Mouse (Mus musculus) B cell, adult 2 months (primary cell): ENCODE results near the gene Acot5.
A peak's percentile ranks its signal among the peaks of the same experiment; 100 is the strongest.
"Not testable (repeated sequence)": the region's sequence is repeated elsewhere in the genome, so short reads cannot be mapped to it uniquely, and the experiment has no call there.

Experiments
- DNase-seq, 2 experiments: peaks; one replicate each; pipeline ENCODE4 v3.0.0; 2022

Acot5 gene

GRCm38 (mm10) chr12:84063228-84063627, 5.9 kb upstream of the Acot5 start:
- peak in 1 of 2 experiments; percentile 10 for DNase-seq

- DNase-seq = no peak
Observed at GRCm38 (mm10) chr12:84063833-84064232, 5.3 kb upstream of the Acot5 start.

DNA sequence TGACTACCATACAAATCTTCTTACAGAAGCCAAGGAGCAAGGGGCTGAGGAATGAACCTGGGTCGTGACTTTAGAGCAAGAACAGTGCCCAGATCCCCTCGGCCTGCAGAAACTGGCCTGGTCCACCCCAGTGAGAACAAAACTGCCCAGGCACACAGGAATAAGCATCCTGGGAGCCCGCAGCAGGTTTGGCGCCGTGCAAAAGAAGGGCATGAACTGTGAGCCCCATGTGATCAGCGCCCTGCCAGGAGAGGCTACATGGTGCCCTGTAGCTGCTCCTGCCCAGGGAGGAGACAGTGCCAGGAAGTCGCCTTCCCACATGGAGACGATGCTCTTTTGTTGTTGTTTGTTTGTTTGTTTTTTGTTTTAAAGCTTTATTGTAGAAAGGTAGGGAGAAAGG, 4.5 kb upstream of the Acot5 start:
- no peak for DNase-seq

DNA sequence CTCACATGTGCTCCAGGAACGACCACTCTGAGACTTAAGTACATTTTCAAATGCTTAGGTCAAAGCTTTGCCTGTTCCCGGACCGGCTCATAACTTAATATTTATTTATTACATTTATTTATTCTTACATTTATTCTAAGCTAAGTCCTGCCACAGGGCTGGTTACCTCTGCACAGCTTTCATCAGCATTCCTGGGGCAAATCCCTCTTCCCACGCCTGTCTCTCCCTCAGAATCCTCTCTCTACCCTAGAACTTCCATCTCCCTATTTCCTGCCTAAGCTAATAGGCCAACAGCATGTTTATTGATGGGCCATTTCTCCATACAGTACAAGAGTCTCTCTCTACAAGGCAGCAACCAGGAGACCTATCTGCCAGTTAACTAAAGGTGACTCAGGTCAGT, 1.4 kb upstream of the Acot5 start:
- no peak for DNase-seq

DNA sequence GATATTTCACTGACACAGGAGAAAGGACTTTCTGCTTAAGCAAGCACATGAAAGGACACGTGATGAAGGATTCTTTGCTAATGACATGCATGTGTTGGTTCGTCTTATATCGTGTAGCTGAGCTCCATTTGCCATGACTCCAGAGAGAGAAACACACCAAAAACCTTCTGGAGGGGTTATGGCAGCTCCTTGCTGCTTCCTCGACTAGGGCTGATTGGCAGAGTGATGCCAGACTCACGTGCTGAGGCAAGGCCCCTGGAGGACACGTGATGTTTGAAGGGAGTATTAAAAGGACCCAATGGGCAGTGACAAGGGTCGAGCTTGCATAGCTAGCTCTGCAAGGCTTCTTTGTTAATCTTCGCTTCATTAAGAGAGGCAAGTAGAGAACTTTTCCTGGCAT, 829 bp upstream of the Acot5 start:
- DNase-seq = no peak

DNA sequence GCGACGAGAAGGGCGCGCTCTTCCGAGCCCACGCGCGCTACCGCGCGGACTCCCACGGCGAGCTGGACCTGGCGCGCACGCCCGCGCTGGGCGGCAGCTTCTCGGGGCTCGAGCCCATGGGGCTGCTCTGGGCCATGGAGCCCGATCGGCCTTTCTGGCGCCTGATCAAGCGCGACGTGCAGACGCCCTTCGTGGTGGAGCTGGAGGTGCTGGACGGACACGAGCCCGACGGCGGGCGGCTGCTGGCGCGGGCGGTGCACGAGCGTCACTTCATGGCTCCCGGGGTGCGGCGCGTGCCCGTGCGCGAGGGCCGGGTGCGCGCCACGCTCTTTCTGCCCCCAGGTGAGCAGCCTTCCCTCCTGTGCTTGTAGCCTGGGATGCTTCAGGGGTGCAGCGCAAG, 457 bp downstream of the Acot5 start:
- peak; percentile 32 for DNase-seq

GRCm38 (mm10) chr12:84071696-84072095, 2.6 kb downstream of the Acot5 start:
- no peak for DNase-seq

- DNase-seq = no peak
Observed at GRCm38 (mm10) chr12:84077371-84077990, 8.4 kb downstream of the Acot5 start.

DNA sequence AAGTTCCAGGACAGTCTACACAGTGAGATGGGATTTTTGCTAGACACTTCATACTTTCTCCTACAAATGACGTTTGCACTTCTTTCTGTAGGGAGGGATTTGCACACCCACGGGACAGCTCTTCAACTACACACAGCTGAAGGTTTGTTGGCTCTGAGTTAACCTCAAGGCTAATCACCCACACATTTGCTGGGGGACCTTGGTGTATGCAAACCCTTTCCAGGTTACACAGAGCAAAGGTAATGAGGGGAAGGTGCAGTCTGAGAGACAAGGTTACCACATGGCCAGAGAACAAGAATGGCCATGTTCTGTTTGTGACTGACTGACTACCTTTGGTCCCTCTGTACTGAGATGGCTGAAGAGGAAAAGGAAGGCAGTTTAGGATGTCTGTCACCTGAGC, 14.7 kb downstream of the Acot5 start:
- no peak for DNase-seq

DNA sequence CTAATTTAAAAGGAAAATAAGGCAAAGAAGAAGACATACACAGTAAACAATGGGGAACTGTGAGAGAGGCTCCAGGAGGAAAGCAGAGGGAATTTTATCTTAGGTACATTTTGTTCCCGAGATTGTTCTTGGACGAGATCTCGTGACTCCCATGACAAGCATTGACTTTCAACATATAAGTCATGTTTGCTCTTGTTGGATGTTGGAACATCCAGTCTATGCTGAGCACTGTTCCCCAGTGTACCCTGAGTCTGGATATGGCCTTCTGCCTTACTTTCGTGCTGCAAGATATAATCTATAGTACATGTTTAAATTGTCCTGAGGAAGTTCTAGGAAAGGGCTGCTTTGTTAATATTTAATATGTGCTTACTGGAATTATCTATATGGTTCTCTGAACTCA, 15.5 kb downstream of the Acot5 start:
- no peak for DNase-seq

- DNase-seq = not testable (repeated sequence)
Observed at GRCm38 (mm10) chr12:84094666-84095065, 25.5 kb downstream of the Acot5 start.

DNA sequence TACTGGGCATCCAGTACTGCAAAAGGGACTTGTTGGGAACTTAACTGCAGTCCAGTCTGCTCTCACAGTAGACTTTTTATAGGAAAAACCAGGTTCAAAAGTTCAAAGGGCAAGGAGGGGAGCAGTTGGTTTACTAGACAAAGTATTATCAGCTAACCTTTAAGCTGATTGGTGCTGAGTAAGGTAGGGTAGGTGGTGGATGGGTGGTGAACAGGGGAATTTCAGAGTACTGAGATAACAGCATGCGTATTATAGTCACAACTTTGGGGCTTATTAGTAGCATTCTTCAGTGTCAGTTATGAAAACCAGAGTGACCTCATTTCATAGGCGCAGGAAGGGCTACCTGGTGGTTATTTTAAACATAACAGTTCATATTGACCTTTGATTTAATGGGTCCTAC, 30.5 kb downstream of the Acot5 start:
- DNase-seq = no peak

- peak in 1 of 2 experiments; percentile 7 for DNase-seq
Observed at GRCm38 (mm10) chr12:84100071-84100470, 30.9 kb downstream of the Acot5 start.

GRCm38 (mm10) chr12:84100604-84101492, 31.7 kb downstream of the Acot5 start, which contains the start of gene Acot6:
Gene Acot6 (plus strand): TSS chr12:84100654.
- peak; percentile 55 to 59 for DNase-seq

DNA sequence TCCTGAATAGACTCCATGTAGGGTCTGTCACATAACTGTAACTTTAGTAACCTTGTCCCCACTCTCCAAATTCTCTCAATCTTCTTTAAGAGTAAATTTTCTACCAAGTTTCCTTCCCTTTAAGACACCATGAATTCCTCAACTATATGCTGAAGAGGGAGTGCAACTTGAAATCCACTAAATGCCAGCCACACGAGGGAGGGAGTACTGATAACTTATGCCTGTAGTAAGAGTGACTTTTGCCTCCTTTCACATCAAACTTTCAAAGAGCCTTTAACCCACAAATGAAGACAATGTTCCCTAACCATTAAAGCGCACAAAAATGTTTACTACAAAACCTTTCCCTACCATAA, 32.3 kb downstream of the Acot5 start:
- no peak for DNase-seq

- no peak for DNase-seq
Observed at GRCm38 (mm10) chr12:84107012-84107411, 37.9 kb downstream of the Acot5 start.

DNA sequence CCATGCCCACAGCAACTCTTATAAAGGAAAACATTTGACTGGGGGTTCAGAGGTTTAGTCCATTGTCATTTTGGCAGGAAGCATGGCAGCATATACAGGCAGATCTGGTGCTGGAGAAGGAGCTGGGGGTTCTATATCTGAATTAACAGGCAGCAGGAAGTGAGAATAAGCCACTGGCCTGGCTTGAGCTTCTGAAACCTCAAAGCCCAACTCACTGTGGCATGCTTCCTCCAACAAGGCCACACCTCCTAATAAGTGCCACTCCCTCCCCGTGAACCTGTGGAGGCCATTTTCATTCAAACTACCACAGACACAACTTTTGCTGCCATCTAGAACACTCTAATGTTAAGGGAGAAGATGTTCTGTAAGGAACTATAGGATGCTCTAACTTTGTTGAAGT, 38.6 kb downstream of the Acot5 start:
- DNase-seq = peak; percentile 32 to 46

GRCm38 (mm10) chr12:84109924-84110323, 40.8 kb downstream of the Acot5 start:
- DNase-seq = no peak

- DNase-seq = peak; percentile 13 to 16
Observed at GRCm38 (mm10) chr12:84110814-84111213, 41.7 kb downstream of the Acot5 start.

DNA sequence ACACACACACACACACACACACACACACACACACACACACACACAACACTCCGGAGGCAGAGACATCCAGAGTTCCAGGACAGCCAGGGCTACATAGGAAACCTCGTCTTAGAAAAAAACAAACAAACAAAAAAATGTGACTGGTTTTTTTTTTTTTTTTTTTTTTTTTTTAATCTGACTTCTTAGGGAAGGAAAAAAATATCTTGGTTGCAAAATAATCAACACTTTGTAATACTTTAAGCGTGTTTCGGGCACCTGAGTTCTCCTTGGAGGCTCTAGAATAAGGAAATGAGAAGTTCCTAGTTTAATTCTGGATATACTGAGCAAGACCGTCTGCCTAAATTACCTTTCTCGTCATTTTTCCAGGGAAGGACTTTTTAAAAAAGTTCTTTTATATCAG, 44.6 kb downstream of the Acot5 start:
- no peak for DNase-seq

DNA sequence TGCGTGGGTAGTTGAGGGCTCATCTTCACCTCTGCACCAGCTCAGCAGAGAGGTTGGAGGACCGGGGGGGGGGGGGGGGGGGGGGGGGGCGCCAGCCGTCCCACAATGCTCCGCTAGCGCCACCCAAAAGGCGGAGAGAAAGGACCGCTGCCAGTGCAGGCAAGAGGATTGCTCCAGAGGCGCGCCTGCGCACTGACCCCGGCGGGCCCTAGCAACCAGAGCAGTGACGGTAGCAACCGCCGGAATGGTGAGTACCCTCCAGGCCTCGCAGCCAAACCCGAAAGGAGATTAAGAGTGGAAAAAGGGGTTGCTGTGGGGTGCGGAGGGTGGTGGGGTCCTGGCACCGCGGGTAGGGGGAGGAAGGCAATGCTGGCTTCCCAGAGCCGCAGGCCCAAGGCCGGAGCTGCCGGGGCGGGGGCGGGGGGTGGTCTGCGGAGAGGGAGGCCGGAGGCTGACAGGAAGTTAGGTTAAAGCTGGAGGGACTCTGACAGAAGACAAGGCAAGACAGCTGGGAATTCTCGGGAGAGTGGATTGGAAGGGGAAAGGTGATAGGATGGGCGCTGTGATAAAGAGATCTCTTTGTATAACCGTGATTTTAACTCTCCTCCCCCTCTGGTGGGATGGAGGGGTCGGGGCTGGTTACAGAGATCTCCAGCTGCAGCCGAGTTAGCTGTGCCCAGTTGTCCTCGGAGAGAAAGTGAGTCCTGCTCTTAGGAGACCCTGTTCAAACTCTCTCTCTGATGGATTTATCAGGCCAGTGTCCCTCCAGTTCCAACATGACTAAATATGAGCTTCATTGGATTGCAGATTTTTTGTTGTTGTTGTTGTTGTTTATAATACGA, 45.2 kb downstream of the Acot5 start, which contains the start of gene Dnal1:
Gene Dnal1 (plus strand): TSS at position 214 of the 842 bp plus-strand sequence.
- peak; percentile 79 to 81 for DNase-seq

- DNase-seq = no peak
Observed at GRCm38 (mm10) chr12:84119584-84119983, 50.5 kb downstream of the Acot5 start.
